In the genomic region with DNA sequence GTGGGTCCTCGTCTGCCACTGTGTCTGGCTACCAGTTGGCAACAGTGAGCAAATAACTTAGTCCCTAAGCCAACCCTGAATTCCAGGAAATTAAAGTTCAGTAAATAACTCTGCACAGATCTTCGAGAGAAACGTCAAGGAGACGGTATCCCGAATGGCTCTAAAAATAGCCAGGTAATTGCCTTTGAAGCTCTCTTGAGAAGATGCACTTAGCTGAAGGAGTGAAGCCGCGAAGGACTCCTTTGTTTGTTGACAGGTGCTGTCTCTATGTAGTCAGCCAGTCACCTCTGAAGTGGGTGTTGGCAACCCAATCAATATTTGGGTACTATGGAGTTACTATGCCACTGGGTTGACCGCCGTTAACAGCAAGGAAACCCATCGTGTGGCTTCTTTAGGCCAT, we compare ENCODE assay signal across 24 mouse cellular contexts.
DNase-seq lines count a peak whose midpoint lies in the region; ATAC-seq and TF ChIP-seq lines count a peak whose summit lies in the region.
"Had no signal": no experiment of that assay in that cellular context is flagged by ENCODE, and none has a peak within 500 bp of the region (broad histone marks: within the 10 kb centered on the region; RNA-seq: fewer than 3 reads in every experiment).

No protein-coding gene starts in this region.

- no peak overlapping the region for H3K9ac ChIP-seq in heart, embryonic 16.5 days (ENCODE audit: low read length)
- H3K9ac ChIP-seq in lung, embryonic 15.5 days, result no peak overlapping the region
- H3K9ac ChIP-seq: embryonic facial prominence, embryonic 12.5 days; embryonic facial prominence, embryonic 15.5 days; heart, embryonic 13.5 days; hindbrain, embryonic 14.5 days had no signal

- no peak overlapping the region for H3K4me3 ChIP-seq in heart, embryonic 16.5 days (ENCODE audit: low read length)
- H3K4me3 ChIP-seq in lung, embryonic 15.5 days, result no peak overlapping the region
- H3K4me3 ChIP-seq in small intestine, adult 2 months (ENCODE audit: low read depth, low read length), result no peak overlapping the region
- H3K4me3 ChIP-seq: embryonic facial prominence, embryonic 12.5 days; embryonic facial prominence, embryonic 15.5 days; heart, embryonic 13.5 days had no signal

- TF ChIP-seq CTCF in small intestine, adult 2 months (IDR thresholded peaks at IDR 0.05; ENCODE audit: extremely low read depth, insufficient read length, insufficient replicate concordance, low read depth, low read length), result no peak

- peaks cover 18% of the 10 kb centered on the region for H3K4me1 ChIP-seq in heart, embryonic 16.5 days (ENCODE audit: control insufficient read depth, insufficient read depth, low read length)
- H3K4me1 ChIP-seq in lung, embryonic 15.5 days, result 0 out of 2 replicates have a peak, but pooled peaks cover 3% of the 10 kb centered on the region
- H3K4me1 ChIP-seq in small intestine, adult 2 months (ENCODE audit: control insufficient read depth, insufficient read depth, insufficient read length, low read length), result peaks cover 20% of the 10 kb centered on the region; the same call in 1 of the 2 replicates

- TF ChIP-seq POLR2A in small intestine, adult 2 months (IDR thresholded peaks at IDR 0.05; ENCODE audit: low read depth, low read length), result no peak

- 52% methylated on average over 10 of the region's 10 CpGs for WGBS in heart, embryonic 16.5 days
- 50% methylated on average over 10 of the region's 10 CpGs for WGBS in lung, embryonic 15.5 days
- 21% methylated on average over 10 of the region's 10 CpGs for WGBS in small intestine, adult 2 months

- DNase-seq in heart, postnatal 4 days, result no peak
- no peak for DNase-seq in lung, postnatal 14 days
- peak; percentile 43 for DNase-seq in lung, postnatal 25 days (ENCODE audit: low spot score)
- DNase-seq in frontal cortex, postnatal 36 days (ENCODE audit: low spot score in 2 of 2), result no peak
- DNase-seq: adrenal gland, adult 2 months; adrenal gland, postnatal 14 days; cerebellum, adult 11 months; cerebellum, adult 2 months; cerebellum, adult 9-11 months; cerebellum, postnatal 25 days; gastrocnemius, postnatal 10 days; gastrocnemius, postnatal 36 days; heart, postnatal 36 days had no signal

- no peaks in the 10 kb centered on the region for H3K27me3 ChIP-seq in heart, embryonic 16.5 days (ENCODE audit: control insufficient read depth, insufficient read depth, low read length)
- no peaks in the 10 kb centered on the region for H3K27me3 ChIP-seq in lung, embryonic 15.5 days
- no peaks in the 10 kb centered on the region for H3K27me3 ChIP-seq in small intestine, adult 2 months (ENCODE audit: control insufficient read depth, insufficient read depth, low read length)
- H3K27me3 ChIP-seq: embryonic facial prominence, embryonic 12.5 days; embryonic facial prominence, embryonic 15.5 days had no signal

- no peak overlapping the region for H3K27ac ChIP-seq in heart, embryonic 16.5 days (ENCODE audit: low read length)
- peak overlapping the region; percentile 5; the same call in 1 of the 2 replicates for H3K27ac ChIP-seq in lung, embryonic 15.5 days
- H3K27ac ChIP-seq in small intestine, adult 2 months (ENCODE audit: insufficient read depth, low read depth, low read length), result 0 out of 2 replicates have a peak overlapping the region, but pooled peaks have one; percentile 31
- H3K27ac ChIP-seq: embryonic facial prominence, embryonic 12.5 days; embryonic facial prominence, embryonic 15.5 days; heart, embryonic 13.5 days; hindbrain, embryonic 14.5 days; hindbrain, postnatal 0 days had no signal

- H3K36me3 ChIP-seq in heart, embryonic 16.5 days (ENCODE audit: control insufficient read depth, insufficient read depth), result no peaks in the 10 kb centered on the region
- no peaks in the 10 kb centered on the region for H3K36me3 ChIP-seq in lung, embryonic 15.5 days
- H3K36me3 ChIP-seq in small intestine, adult 2 months (ENCODE audit: control insufficient read depth, insufficient read depth, low read length), result no peaks in the 10 kb centered on the region
- H3K36me3 ChIP-seq: embryonic facial prominence, embryonic 12.5 days; embryonic facial prominence, embryonic 15.5 days; heart, embryonic 13.5 days had no signal

- H3K4me2 ChIP-seq in heart, embryonic 16.5 days (ENCODE audit: low read depth, low read length), result no peak overlapping the region
- no peak overlapping the region for H3K4me2 ChIP-seq in lung, embryonic 15.5 days
- H3K4me2 ChIP-seq: embryonic facial prominence, embryonic 12.5 days; embryonic facial prominence, embryonic 15.5 days; heart, embryonic 13.5 days; hindbrain, embryonic 14.5 days had no signal

- ATAC-seq in heart, embryonic 16.5 days (replicated peaks; ENCODE audit: extremely low read depth, insufficient read depth, low FRiP score), result peak; percentile 32; the same call in 1 of the 2 replicates
- no peak for ATAC-seq in lung, embryonic 15.5 days (ENCODE audit: borderline replicate concordance, extremely low read depth, low FRiP score, low TSS enrichment)
- ATAC-seq: CD4-positive, CD25-positive, alpha-beta regulatory T cell, adult 4 months; forebrain, embryonic 14.5 days; hindbrain, postnatal 0 days; inflammation-experienced regulatory T-cells, adult 6 months had no signal

- no peaks in the 10 kb centered on the region for H3K9me3 ChIP-seq in heart, embryonic 16.5 days (replicated peaks; ENCODE audit: control insufficient read depth, low read length)
- H3K9me3 ChIP-seq in lung, embryonic 15.5 days, result no peaks in the 10 kb centered on the region
- H3K9me3 ChIP-seq: embryonic facial prominence, embryonic 12.5 days; embryonic facial prominence, embryonic 15.5 days; heart, embryonic 13.5 days had no signal
